Mouse (Mus musculus): ENCODE results near the gene Rnf213.

GRCm38 (mm10) chr11:119515823-119516676, 123.2 kb downstream of the Rnf213 start:
- no peak for TF ChIP-seq CTCF (IDR thresholded peaks at IDR 0.05; ENCODE audit: insufficient read depth, low read depth, low read length)
- TF ChIP-seq POLR2A (IDR thresholded peaks at IDR 0.05; ENCODE audit: insufficient read depth, low read depth, low read length), result no peak
